In the genomic region with DNA sequence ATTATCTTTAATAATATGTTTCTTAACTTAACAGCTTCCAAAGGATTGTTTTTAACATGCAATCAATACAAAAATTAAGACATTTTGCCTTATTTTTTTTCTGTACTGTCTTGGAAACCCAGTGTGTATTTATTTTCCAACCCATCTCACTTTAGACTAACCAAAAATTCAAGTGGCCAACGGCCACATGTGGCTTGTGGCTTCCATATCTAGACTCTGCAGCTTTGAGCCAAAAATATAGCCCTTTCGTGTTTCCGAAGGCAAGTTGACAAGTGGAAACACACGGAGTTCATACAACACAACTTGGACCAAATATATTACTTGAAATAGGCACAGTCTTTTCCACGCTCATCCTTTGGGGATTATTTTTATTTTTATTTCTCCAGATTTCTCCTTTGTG, we compare ENCODE assay signal across 8 mouse cellular contexts. TPM values are rescaled to one million over a fixed set of nuclear protein-coding genes. Genes with fewer than 3 reads are reported as not detected.
DNase-seq lines count a peak whose midpoint lies in the region; ATAC-seq and TF ChIP-seq lines count a peak whose summit lies in the region.

No protein-coding gene starts in this region.

- H3K36me3 ChIP-seq in forebrain, embryonic 13.5 days (ENCODE audit: poor library complexity, severe bottlenecking): no peaks in the 10 kb centered on the region
- H3K36me3 ChIP-seq in forebrain, postnatal 0 days (ENCODE audit: insufficient read depth): no peaks in the 10 kb centered on the region
- H3K36me3 ChIP-seq in lung, embryonic 16.5 days (ENCODE audit: control insufficient read depth, insufficient read depth, low read length): no peaks in the 10 kb centered on the region
- H3K36me3 ChIP-seq in limb, embryonic 12.5 days: no peaks in the 10 kb centered on the region
- no peaks in the 10 kb centered on the region for H3K36me3 ChIP-seq in neural tube, embryonic 14.5 days (ENCODE audit: control insufficient read depth, insufficient read depth, low read length)

- H3K9ac ChIP-seq in forebrain, embryonic 13.5 days: no peak overlapping the region
- H3K9ac ChIP-seq in forebrain, postnatal 0 days: no peak overlapping the region
- H3K9ac ChIP-seq in lung, embryonic 16.5 days (ENCODE audit: low read length): no peak overlapping the region
- H3K9ac ChIP-seq in limb, embryonic 12.5 days (replicated peaks): no peak overlapping the region
- H3K9ac ChIP-seq in neural tube, embryonic 14.5 days (replicated peaks; ENCODE audit: low read depth, low read length): no peak overlapping the region

- DNase-seq in forebrain, postnatal 0 days: no peak
- no peak for DNase-seq in lung, postnatal 10 days
- DNase-seq in layer of hippocampus, adult 11-12 months (ENCODE audit: low spot score): no peak
- DNase-seq in embryo, embryonic 10 days (ENCODE audit: low spot score): no peak

- 0 out of 2 replicates have a peak overlapping the region, but pooled peaks have one; percentile 94 for H3K4me2 ChIP-seq in forebrain, embryonic 13.5 days
- no peak overlapping the region for H3K4me2 ChIP-seq in forebrain, postnatal 0 days (ENCODE audit: low read depth)
- H3K4me2 ChIP-seq in lung, embryonic 16.5 days (ENCODE audit: low read depth, low read length): peak overlapping the region; percentile 94; the same call in 1 of the 2 replicates
- H3K4me2 ChIP-seq in limb, embryonic 12.5 days: no peak overlapping the region
- no peak overlapping the region for H3K4me2 ChIP-seq in neural tube, embryonic 14.5 days (ENCODE audit: low read depth, low read length)

- no peaks in the 10 kb centered on the region for H3K9me3 ChIP-seq in forebrain, embryonic 13.5 days (replicated peaks)
- H3K9me3 ChIP-seq in forebrain, postnatal 0 days (ENCODE audit: low read length): no peaks in the 10 kb centered on the region
- H3K9me3 ChIP-seq in lung, embryonic 16.5 days (ENCODE audit: control insufficient read depth, low read length): no peaks in the 10 kb centered on the region
- H3K9me3 ChIP-seq in limb, embryonic 12.5 days: no peaks in the 10 kb centered on the region
- no peaks in the 10 kb centered on the region for H3K9me3 ChIP-seq in neural tube, embryonic 14.5 days (ENCODE audit: control insufficient read depth, low read length)

- peak overlapping the region; percentile 65; the same call in 1 of the 2 replicates for H3K4me3 ChIP-seq in forebrain, embryonic 13.5 days
- H3K4me3 ChIP-seq in forebrain, postnatal 0 days (ENCODE audit: low read depth, low read length): no peak overlapping the region
- H3K4me3 ChIP-seq in lung, embryonic 16.5 days (ENCODE audit: low read length): no peak overlapping the region; the same call in 1 of the 2 replicates
- H3K4me3 ChIP-seq in limb, embryonic 12.5 days (replicated peaks): peak overlapping the region; percentile 80; the same call in 1 of the 2 replicates
- peak overlapping the region; percentile 56 for H3K4me3 ChIP-seq in neural tube, embryonic 14.5 days (ENCODE audit: low read depth, low read length)

- TF ChIP-seq CTCF in forebrain, postnatal 0 days (IDR thresholded peaks at IDR 0.05; ENCODE audit: low read depth): no peak

- peaks cover 72% of the 10 kb centered on the region for H3K27me3 ChIP-seq in forebrain, embryonic 13.5 days
- peaks cover 55% of the 10 kb centered on the region for H3K27me3 ChIP-seq in forebrain, postnatal 0 days (ENCODE audit: insufficient read depth, low read length)
- peaks cover 15% of the 10 kb centered on the region for H3K27me3 ChIP-seq in lung, embryonic 16.5 days (ENCODE audit: control insufficient read depth, insufficient read depth, low read depth, low read length)
- peaks cover 67% of the 10 kb centered on the region for H3K27me3 ChIP-seq in limb, embryonic 12.5 days
- H3K27me3 ChIP-seq in neural tube, embryonic 14.5 days (ENCODE audit: control insufficient read depth, insufficient read depth, low read length): peaks cover 34% of the 10 kb centered on the region

- 75% methylated on average over 5 of the region's 5 CpGs for WGBS in forebrain, embryonic 13.5 days
- 74% methylated on average over 5 of the region's 5 CpGs for WGBS in forebrain, postnatal 0 days
- WGBS in lung, embryonic 16.5 days: 67% methylated on average over 5 of the region's 5 CpGs
- 75% methylated on average over 5 of the region's 5 CpGs for WGBS in limb, embryonic 12.5 days
- WGBS in neural tube, embryonic 14.5 days: 77% methylated on average over 5 of the region's 5 CpGs

- peaks cover 8% of the 10 kb centered on the region for H3K4me1 ChIP-seq in forebrain, embryonic 13.5 days
- H3K4me1 ChIP-seq in forebrain, postnatal 0 days (ENCODE audit: insufficient read depth): no peaks in the 10 kb centered on the region
- H3K4me1 ChIP-seq in lung, embryonic 16.5 days (replicated peaks; ENCODE audit: control insufficient read depth, insufficient read depth, low read length): peaks cover 11% of the 10 kb centered on the region
- H3K4me1 ChIP-seq in limb, embryonic 12.5 days (replicated peaks): peaks cover 3% of the 10 kb centered on the region
- no peaks in the 10 kb centered on the region; the same call in 1 of the 2 replicates for H3K4me1 ChIP-seq in neural tube, embryonic 14.5 days (ENCODE audit: control insufficient read depth, insufficient read depth, low read length)

- H3K27ac ChIP-seq in forebrain, embryonic 13.5 days: no peak overlapping the region
- H3K27ac ChIP-seq in forebrain, postnatal 0 days (ENCODE audit: low read depth, low read length): no peak overlapping the region
- H3K27ac ChIP-seq in lung, embryonic 16.5 days (ENCODE audit: low read length): no peak overlapping the region
- H3K27ac ChIP-seq in limb, embryonic 12.5 days: no peak overlapping the region
- no peak overlapping the region for H3K27ac ChIP-seq in neural tube, embryonic 14.5 days (ENCODE audit: low read depth, low read length)

- ATAC-seq in forebrain, embryonic 13.5 days: no peak
- no peak for ATAC-seq in forebrain, postnatal 0 days
- ATAC-seq in lung, embryonic 16.5 days (ENCODE audit: low read depth): no peak
- ATAC-seq in limb, embryonic 12.5 days (ENCODE audit: insufficient number of reproducible peaks, insufficient read depth, low FRiP score, low TSS enrichment, low read depth): no peak
- ATAC-seq in neural tube, embryonic 14.5 days (ENCODE audit: low read depth): no peak

RNA-seq across cellular contexts. Expression of a gene that starts 0.8 kb away (rescaled TPM):
- 0.29 and 0.54 TPM in 2 replicates for polyA plus RNA-seq in forebrain, embryonic 13.5 days (2015; fragmentation: Nextera tagmentation; extraction: Ambion mirVana)
- total RNA-seq in forebrain, postnatal 0 days (2014; rRNA removed): 0.29 and 0.54 TPM in 2 replicates
- 0.21 and 0.69 TPM in 2 replicates for polyA plus RNA-seq in forebrain, postnatal 0 days (2015; fragmentation: Nextera tagmentation; extraction: Ambion mirVana)
- 3.9 and 5.0 TPM in 2 replicates for polyA plus RNA-seq in lung, embryonic 16.5 days (2015; fragmentation: Nextera tagmentation; extraction: Ambion mirVana)
- 2.7 and 3.5 TPM in 2 replicates for polyA plus RNA-seq in limb, embryonic 12.5 days (2016; fragmentation: Nextera tagmentation; extraction: Ambion mirVana)
- polyA plus RNA-seq in neural tube, embryonic 14.5 days (2014; fragmentation: Nextera tagmentation; extraction: Ambion mirVana): 1.8 and 2.8 TPM in 2 replicates

RNA-seq across cellular contexts. Expression of a gene that starts 37.2 kb away (rescaled TPM):
- 21.5 and 22.1 TPM in 2 replicates for polyA plus RNA-seq in forebrain, embryonic 13.5 days (2015; fragmentation: Nextera tagmentation; extraction: Ambion mirVana)
- total RNA-seq in forebrain, postnatal 0 days (2014; rRNA removed): 19.3 and 21.2 TPM in 2 replicates
- polyA plus RNA-seq in forebrain, postnatal 0 days (2015; fragmentation: Nextera tagmentation; extraction: Ambion mirVana): 7.8 and 8.6 TPM in 2 replicates
- polyA plus RNA-seq in lung, embryonic 16.5 days (2015; fragmentation: Nextera tagmentation; extraction: Ambion mirVana): 19.7 and 21.4 TPM in 2 replicates
- polyA plus RNA-seq in limb, embryonic 12.5 days (2016; fragmentation: Nextera tagmentation; extraction: Ambion mirVana): 24.4 and 27.6 TPM in 2 replicates
- polyA plus RNA-seq in neural tube, embryonic 14.5 days (2014; fragmentation: Nextera tagmentation; extraction: Ambion mirVana): 15.2 and 15.3 TPM in 2 replicates

Comparison
In these comparisons a context has a peak if more than half of its experiments do, and no peak if none do; other contexts are left out.
1. H3K4me2 ChIP-seq: peak in forebrain, embryonic 13.5 days (single experiment) and lung, embryonic 16.5 days (single experiment); none in forebrain, postnatal 0 days (single experiment), limb, embryonic 12.5 days (single experiment) and neural tube, embryonic 14.5 days (single experiment).
2. H3K4me3 ChIP-seq: peak in forebrain, embryonic 13.5 days (single experiment), limb, embryonic 12.5 days (single experiment) and neural tube, embryonic 14.5 days (single experiment); none in forebrain, postnatal 0 days (single experiment) and lung, embryonic 16.5 days (single experiment).